In the genomic region with DNA sequence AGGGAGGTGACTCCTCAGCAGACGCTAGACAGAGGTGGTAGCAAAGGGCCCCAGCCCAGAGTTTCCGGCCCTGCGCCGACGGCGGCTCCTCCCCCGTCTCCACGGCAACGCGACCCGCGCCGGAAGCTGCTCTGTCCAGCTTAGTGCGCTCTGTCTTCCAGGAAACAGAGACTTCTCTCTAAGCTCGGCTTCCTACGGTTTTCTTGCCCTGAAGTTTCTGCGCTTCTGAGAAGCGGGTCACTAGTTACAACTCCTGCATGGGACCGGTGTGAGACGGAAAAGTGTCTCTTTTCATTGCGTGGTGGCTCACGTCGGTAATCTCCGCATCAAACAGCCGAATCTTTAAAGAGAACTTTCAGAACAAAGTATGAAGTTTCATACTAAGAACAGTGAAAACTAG, we compare ENCODE assay signal across 8 mouse cellular contexts. TPM values are rescaled to one million over a fixed set of nuclear protein-coding genes. Genes with fewer than 3 reads are reported as not detected.
DNase-seq lines count a peak whose midpoint lies in the region; ATAC-seq and TF ChIP-seq lines count a peak whose summit lies in the region.

Gene Sfi1 (minus strand): TSS at position 101 of the 400 bp plus-strand sequence.

- no peak within 1 kb of the TSS for H3K27ac ChIP-seq in forebrain, embryonic 11.5 days (ENCODE audit: low read depth, low read length)
- no peak within 1 kb of the TSS for H3K27ac ChIP-seq in forebrain, postnatal 0 days (ENCODE audit: low read depth, low read length)
- no peak within 1 kb of the TSS for H3K27ac ChIP-seq in neural tube, embryonic 12.5 days
- no peak within 1 kb of the TSS for H3K27ac ChIP-seq in midbrain, embryonic 16.5 days (ENCODE audit: low read length)

- H3K4me3 ChIP-seq in forebrain, embryonic 11.5 days (ENCODE audit: low read depth, low read length): no peak within 1 kb of the TSS
- H3K4me3 ChIP-seq in forebrain, postnatal 0 days (ENCODE audit: low read depth, low read length): no peak within 1 kb of the TSS
- H3K4me3 ChIP-seq in neural tube, embryonic 12.5 days: no peak within 1 kb of the TSS
- no peak within 1 kb of the TSS for H3K4me3 ChIP-seq in midbrain, embryonic 16.5 days (ENCODE audit: low read depth, low read length)

- H3K36me3 ChIP-seq in forebrain, embryonic 11.5 days (ENCODE audit: control insufficient read depth, insufficient read depth, low read length): no peaks in the 10 kb centered on the region
- H3K36me3 ChIP-seq in forebrain, postnatal 0 days (ENCODE audit: insufficient read depth): no peaks in the 10 kb centered on the region
- H3K36me3 ChIP-seq in neural tube, embryonic 12.5 days: no peaks in the 10 kb centered on the region
- no peaks in the 10 kb centered on the region for H3K36me3 ChIP-seq in midbrain, embryonic 16.5 days (ENCODE audit: control insufficient read depth, insufficient read depth, low read length)

- 85% methylated on average over 25 of the region's 25 CpGs for WGBS in forebrain, embryonic 11.5 days
- 84% methylated on average over 25 of the region's 25 CpGs for WGBS in forebrain, postnatal 0 days
- 86% methylated on average over 25 of the region's 25 CpGs for WGBS in neural tube, embryonic 12.5 days
- WGBS in midbrain, embryonic 16.5 days: 85% methylated on average over 25 of the region's 25 CpGs

- H3K4me2 ChIP-seq in forebrain, embryonic 11.5 days (ENCODE audit: low read depth, low read length, severe bottlenecking): no peak within 1 kb of the TSS
- no peak within 1 kb of the TSS for H3K4me2 ChIP-seq in forebrain, postnatal 0 days (ENCODE audit: low read depth)
- no peak within 1 kb of the TSS for H3K4me2 ChIP-seq in neural tube, embryonic 12.5 days (replicated peaks)
- H3K4me2 ChIP-seq in midbrain, embryonic 16.5 days (ENCODE audit: low read length): no peak within 1 kb of the TSS

- TF ChIP-seq CTCF in forebrain, postnatal 0 days (IDR thresholded peaks at IDR 0.05; ENCODE audit: low read depth): no peak

- H3K9me3 ChIP-seq in forebrain, embryonic 11.5 days (ENCODE audit: control insufficient read depth, low read length): no peaks in the 10 kb centered on the region
- no peaks in the 10 kb centered on the region for H3K9me3 ChIP-seq in forebrain, postnatal 0 days (ENCODE audit: low read length)
- H3K9me3 ChIP-seq in neural tube, embryonic 12.5 days: no peaks in the 10 kb centered on the region
- H3K9me3 ChIP-seq in midbrain, embryonic 16.5 days (replicated peaks; ENCODE audit: control insufficient read depth, low read length, poor library complexity, severe bottlenecking): no peaks in the 10 kb centered on the region

- no peak for DNase-seq in forebrain, embryonic 11.5 days (ENCODE audit: low spot score)
- no peak for DNase-seq in forebrain, postnatal 0 days
- DNase-seq in neural tube, embryonic 10.5 days (ENCODE audit: extremely low spot score, low spot score): no peak
- no peak for DNase-seq in heart, postnatal 4 days
- DNase-seq in cerebellum, adult 9-10 months: no peak
- no peak for DNase-seq in c-Kit-positive CD71-positive TER-119-positive erythroid progenitor cells, embryonic 14.5 days (ENCODE audit: low spot score)

- H3K4me1 ChIP-seq in forebrain, embryonic 11.5 days (replicated peaks; ENCODE audit: control insufficient read depth, insufficient read depth, low read length): no peaks in the 10 kb centered on the region
- H3K4me1 ChIP-seq in forebrain, postnatal 0 days (ENCODE audit: insufficient read depth): no peaks in the 10 kb centered on the region
- no peaks in the 10 kb centered on the region for H3K4me1 ChIP-seq in neural tube, embryonic 12.5 days
- H3K4me1 ChIP-seq in midbrain, embryonic 16.5 days (ENCODE audit: control insufficient read depth, insufficient read depth, low read length): no peaks in the 10 kb centered on the region

- no peak within 1 kb of the TSS for H3K9ac ChIP-seq in forebrain, embryonic 11.5 days (ENCODE audit: low read length)
- no peak within 1 kb of the TSS for H3K9ac ChIP-seq in forebrain, postnatal 0 days
- H3K9ac ChIP-seq in neural tube, embryonic 12.5 days: no peak within 1 kb of the TSS
- no peak within 1 kb of the TSS for H3K9ac ChIP-seq in midbrain, embryonic 16.5 days (ENCODE audit: low read depth, low read length)

- H3K27me3 ChIP-seq in forebrain, embryonic 11.5 days (ENCODE audit: control insufficient read depth, insufficient read depth, low read length): no peaks in the 10 kb centered on the region
- no peaks in the 10 kb centered on the region for H3K27me3 ChIP-seq in forebrain, postnatal 0 days (ENCODE audit: insufficient read depth, low read length)
- H3K27me3 ChIP-seq in neural tube, embryonic 12.5 days (replicated peaks): no peaks in the 10 kb centered on the region
- no peaks in the 10 kb centered on the region for H3K27me3 ChIP-seq in midbrain, embryonic 16.5 days (ENCODE audit: control insufficient read depth, insufficient read depth, low read depth, low read length)

- no peak for ATAC-seq in forebrain, embryonic 11.5 days (replicated peaks; ENCODE audit: low FRiP score)
- ATAC-seq in forebrain, postnatal 0 days: no peak
- no peak for ATAC-seq in neural tube, embryonic 12.5 days (ENCODE audit: low FRiP score, low read depth)
- no peak for ATAC-seq in midbrain, embryonic 16.5 days

RNA-seq across cellular contexts. Expression of gene Sfi1, which starts in this region (rescaled TPM):
- polyA plus RNA-seq in forebrain, embryonic 11.5 days (2014; fragmentation: Nextera tagmentation; extraction: Ambion mirVana): 12.9 and 14.9 TPM in 2 replicates
- total RNA-seq in forebrain, postnatal 0 days (2014; rRNA removed): 17.7 and 22.8 TPM in 2 replicates
- polyA plus RNA-seq in forebrain, postnatal 0 days (2015; fragmentation: Nextera tagmentation; extraction: Ambion mirVana): 4.7 and 8.7 TPM in 2 replicates
- polyA plus RNA-seq in neural tube, embryonic 12.5 days (2016; fragmentation: Nextera tagmentation; extraction: Ambion mirVana): 14.3 and 15.6 TPM in 2 replicates
- total RNA-seq in heart, postnatal 4 days (2021): 10 to 100 TPM; 25.2 TPM
- polyA plus RNA-seq in midbrain, embryonic 16.5 days (2015; fragmentation: Nextera tagmentation; extraction: Ambion mirVana): 19.0 and 19.4 TPM in 2 replicates
